Comparison of ENCODE assay signal across 12 mouse cellular contexts in the genomic region with DNA sequence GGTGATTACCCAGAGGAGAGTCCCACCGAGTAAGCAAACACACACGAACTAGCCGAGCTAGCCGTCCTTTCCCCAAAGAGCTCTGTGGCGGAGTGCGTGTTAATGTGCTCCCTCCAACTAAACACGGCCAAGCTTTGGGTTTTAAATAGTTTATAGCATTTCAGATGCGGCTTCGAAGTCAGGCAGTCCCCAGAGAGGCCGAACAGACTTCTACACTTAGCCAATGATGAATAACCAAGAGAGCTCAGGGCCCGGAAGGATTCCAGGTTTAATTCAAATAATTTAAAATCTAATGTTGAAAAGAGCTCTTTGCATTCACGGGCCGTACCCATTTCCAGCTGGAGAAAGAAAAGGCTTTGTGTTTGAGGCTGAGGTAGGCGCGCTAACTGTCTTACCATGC. TPM values are rescaled to one million over a fixed set of nuclear protein-coding genes. Genes with fewer than 3 reads are reported as not detected.
DNase-seq lines count a peak whose midpoint lies in the region; ATAC-seq lines count a peak whose summit lies in the region.
"Had no signal": no experiment of that assay in that cellular context is flagged by ENCODE, and none has a peak within 500 bp of the region (broad histone marks: within the 10 kb centered on the region; RNA-seq: fewer than 3 reads in every experiment).

No protein-coding gene starts in this region.

- 0 out of 2 replicates have a peak, but pooled peaks cover 11% of the 10 kb centered on the region for H3K27me3 ChIP-seq in intestine, embryonic 14.5 days (replicated peaks; ENCODE audit: control insufficient read depth, insufficient read depth, low read length)
- no peaks in the 10 kb centered on the region for H3K27me3 ChIP-seq in intestine, embryonic 16.5 days (replicated peaks; ENCODE audit: control insufficient read depth, insufficient read depth, low read length)
- no peaks in the 10 kb centered on the region for H3K27me3 ChIP-seq in forebrain, embryonic 11.5 days (ENCODE audit: control insufficient read depth, insufficient read depth, low read length)
- H3K27me3 ChIP-seq in limb, embryonic 12.5 days = no peaks in the 10 kb centered on the region
- H3K27me3 ChIP-seq in neural tube, embryonic 15.5 days (replicated peaks) = peaks cover 18% of the 10 kb centered on the region

- H3K36me3 ChIP-seq in intestine, embryonic 14.5 days (ENCODE audit: control insufficient read depth, insufficient read depth, low read length) = no peaks in the 10 kb centered on the region
- H3K36me3 ChIP-seq in intestine, embryonic 16.5 days (ENCODE audit: control insufficient read depth, insufficient read depth, low read length) = no peaks in the 10 kb centered on the region
- no peaks in the 10 kb centered on the region for H3K36me3 ChIP-seq in forebrain, embryonic 11.5 days (ENCODE audit: control insufficient read depth, insufficient read depth, low read length)
- H3K36me3 ChIP-seq in limb, embryonic 12.5 days = no peaks in the 10 kb centered on the region
- H3K36me3 ChIP-seq in neural tube, embryonic 15.5 days = no peaks in the 10 kb centered on the region

- no peak overlapping the region for H3K27ac ChIP-seq in intestine, embryonic 14.5 days (ENCODE audit: low read depth)
- H3K27ac ChIP-seq in intestine, embryonic 16.5 days (ENCODE audit: low read length) = no peak overlapping the region
- H3K27ac ChIP-seq in forebrain, embryonic 11.5 days (ENCODE audit: low read depth, low read length) = no peak overlapping the region
- H3K27ac ChIP-seq in limb, embryonic 12.5 days = peak overlapping the region; percentile 83
- H3K27ac ChIP-seq in neural tube, embryonic 15.5 days (replicated peaks) = no peak overlapping the region
- H3K27ac ChIP-seq: layer of hippocampus, adult 2 months had no signal

- DNase-seq in intestine, embryonic 14.5 days (ENCODE audit: low spot score) = no peak
- DNase-seq in forebrain, embryonic 11.5 days (ENCODE audit: low spot score) = no peak
- DNase-seq in urinary bladder, postnatal 36 days (ENCODE audit: low spot score in 2 of 2) = no peak
- no peak for DNase-seq in cerebellum, adult 8-10 months
- DNase-seq in layer of hippocampus, adult 18-20 months (ENCODE audit: low spot score in 2 of 2) = no peak

- no peaks in the 10 kb centered on the region for H3K9me3 ChIP-seq in intestine, embryonic 14.5 days (ENCODE audit: control insufficient read depth, low read length)
- no peaks in the 10 kb centered on the region for H3K9me3 ChIP-seq in intestine, embryonic 16.5 days (ENCODE audit: control insufficient read depth, low read length)
- no peaks in the 10 kb centered on the region for H3K9me3 ChIP-seq in forebrain, embryonic 11.5 days (ENCODE audit: control insufficient read depth, low read length)
- no peaks in the 10 kb centered on the region for H3K9me3 ChIP-seq in limb, embryonic 12.5 days
- no peaks in the 10 kb centered on the region for H3K9me3 ChIP-seq in neural tube, embryonic 15.5 days (replicated peaks)

- no peak overlapping the region for H3K4me3 ChIP-seq in intestine, embryonic 14.5 days (ENCODE audit: low read depth, low read length)
- no peak overlapping the region for H3K4me3 ChIP-seq in intestine, embryonic 16.5 days (ENCODE audit: low read length)
- H3K4me3 ChIP-seq in forebrain, embryonic 11.5 days (ENCODE audit: low read depth, low read length) = no peak overlapping the region
- no peak overlapping the region for H3K4me3 ChIP-seq in limb, embryonic 12.5 days (replicated peaks)
- no peak overlapping the region for H3K4me3 ChIP-seq in neural tube, embryonic 15.5 days (replicated peaks)
- H3K4me3 ChIP-seq: layer of hippocampus, adult 2 months had no signal

- peak overlapping the region; percentile 18; the same call in 1 of the 2 replicates for H3K4me2 ChIP-seq in intestine, embryonic 14.5 days (ENCODE audit: low read length)
- H3K4me2 ChIP-seq in intestine, embryonic 16.5 days (ENCODE audit: low read depth, low read length) = no peak overlapping the region
- H3K4me2 ChIP-seq in forebrain, embryonic 11.5 days (ENCODE audit: low read depth, low read length, severe bottlenecking) = peak overlapping the region; percentile 18; the same call in 1 of the 2 replicates
- peak overlapping the region; percentile 43 for H3K4me2 ChIP-seq in limb, embryonic 12.5 days
- H3K4me2 ChIP-seq in neural tube, embryonic 15.5 days = peak overlapping the region; percentile 40

- ATAC-seq in intestine, embryonic 14.5 days (replicated peaks; ENCODE audit: low FRiP score, low TSS enrichment, low read depth) = no peak
- ATAC-seq in intestine, embryonic 16.5 days = no peak
- no peak for ATAC-seq in forebrain, embryonic 11.5 days (replicated peaks; ENCODE audit: low FRiP score)
- ATAC-seq in limb, embryonic 12.5 days (ENCODE audit: insufficient number of reproducible peaks, insufficient read depth, low FRiP score, low TSS enrichment, low read depth) = no peak
- no peak for ATAC-seq in neural tube, embryonic 15.5 days (ENCODE audit: low FRiP score)

- WGBS in intestine, embryonic 14.5 days = 33% methylated on average over 15 of the region's 15 CpGs
- WGBS in intestine, embryonic 16.5 days = 36% methylated on average over 15 of the region's 15 CpGs
- 46% methylated on average over 15 of the region's 15 CpGs for WGBS in forebrain, embryonic 11.5 days
- WGBS in limb, embryonic 12.5 days = 25% methylated on average over 15 of the region's 15 CpGs
- WGBS in neural tube, embryonic 15.5 days = 14% methylated on average over 15 of the region's 15 CpGs

- H3K4me1 ChIP-seq in intestine, embryonic 14.5 days (replicated peaks; ENCODE audit: control insufficient read depth, insufficient read depth, low read length) = no peaks in the 10 kb centered on the region
- H3K4me1 ChIP-seq in intestine, embryonic 16.5 days (ENCODE audit: control insufficient read depth, insufficient read depth, low read length) = no peaks in the 10 kb centered on the region
- H3K4me1 ChIP-seq in forebrain, embryonic 11.5 days (replicated peaks; ENCODE audit: control insufficient read depth, insufficient read depth, low read length) = no peaks in the 10 kb centered on the region
- H3K4me1 ChIP-seq in limb, embryonic 12.5 days (replicated peaks) = peaks cover 57% of the 10 kb centered on the region
- H3K4me1 ChIP-seq in neural tube, embryonic 15.5 days = peaks cover 18% of the 10 kb centered on the region

- no peak overlapping the region for H3K9ac ChIP-seq in intestine, embryonic 14.5 days (ENCODE audit: low read length)
- H3K9ac ChIP-seq in intestine, embryonic 16.5 days (ENCODE audit: low read depth, low read length) = no peak overlapping the region
- H3K9ac ChIP-seq in forebrain, embryonic 11.5 days (ENCODE audit: low read length) = no peak overlapping the region
- H3K9ac ChIP-seq in limb, embryonic 12.5 days (replicated peaks) = no peak overlapping the region
- H3K9ac ChIP-seq in neural tube, embryonic 15.5 days (replicated peaks) = no peak overlapping the region

RNA-seq across cellular contexts. Expression of gene Actrt2, which starts 7.3 kb away (rescaled TPM):
- polyA plus RNA-seq in intestine, embryonic 14.5 days (2014; fragmentation: Nextera tagmentation; extraction: Ambion mirVana) = not detected in 2 replicates
- polyA plus RNA-seq in intestine, embryonic 16.5 days (2015; fragmentation: Nextera tagmentation; extraction: Ambion mirVana) = not detected in 2 replicates
- polyA plus RNA-seq in forebrain, embryonic 11.5 days (2014; fragmentation: Nextera tagmentation; extraction: Ambion mirVana) = not detected in 2 replicates
- polyA plus RNA-seq in limb, embryonic 12.5 days (2016; fragmentation: Nextera tagmentation; extraction: Ambion mirVana) = not detected in 2 replicates
- polyA plus RNA-seq in neural tube, embryonic 15.5 days (2015; fragmentation: Nextera tagmentation; extraction: Ambion mirVana) = not detected in 2 replicates
- total RNA-seq in layer of hippocampus, adult 18-20 months (2021) = not detected
- total RNA-seq: layer of hippocampus, adult 2 months; neutrophil, adult 5-6 weeks had no signal
- polyA plus RNA-seq: heart, embryonic 14.5 days; small intestine, adult 2 months had no signal

RNA-seq across cellular contexts. Expression of gene Prdm16, which starts 38.3 kb away (rescaled TPM):
- polyA plus RNA-seq in intestine, embryonic 14.5 days (2014; fragmentation: Nextera tagmentation; extraction: Ambion mirVana) = 14.2 and 19.7 TPM in 2 replicates
- 15.2 and 17.6 TPM in 2 replicates for polyA plus RNA-seq in intestine, embryonic 16.5 days (2015; fragmentation: Nextera tagmentation; extraction: Ambion mirVana)
- 44.7 and 49.3 TPM in 2 replicates for polyA plus RNA-seq in forebrain, embryonic 11.5 days (2014; fragmentation: Nextera tagmentation; extraction: Ambion mirVana)
- polyA plus RNA-seq in limb, embryonic 12.5 days (2016; fragmentation: Nextera tagmentation; extraction: Ambion mirVana) = 97.9 and 115 TPM in 2 replicates
- polyA plus RNA-seq in neural tube, embryonic 15.5 days (2015; fragmentation: Nextera tagmentation; extraction: Ambion mirVana) = 7.7 and 9.0 TPM in 2 replicates
- 10 to 100 TPM in 1 of 2 experiments, 1 to 10 TPM in 1; 9.7 to 12.2 TPM for total RNA-seq in layer of hippocampus, adult 18-20 months (2021)
